Mouse (Mus musculus) MEL (cell line): Measurements from ENCODE around the gene Adat2. TPM values are rescaled to one million over a fixed set of nuclear protein-coding genes. Genes with fewer than 3 reads are reported as not detected.

ENCODE experiments used
- DNase-seq: peaks from one replicate; pipeline ENCODE4 v3.0.0; 2011; ENCODE audit warnings: low read depth, low spot score
- H3K27ac ChIP-seq: 2 replicates; pipeline ENCODE4 v1.5.1; 2012; ENCODE audit warnings: low read depth, mild to moderate bottlenecking, control low read depth, low read length, moderate library complexity; ENCODE audit not compliant: control insufficient read depth
- H3K27me3 ChIP-seq, 2 experiments: fragments of 150-350 bp in 1 of 2; sonication (generic) in 1 of 2; 2 replicates each; pipeline ENCODE4 v1.6.1; 2012; ENCODE audit warnings: low read length in 2 of 2, mild to moderate bottlenecking in 2 of 2, improper control_type of control experiment in 1 of 2, moderate library complexity in 1 of 2; ENCODE audit not compliant: insufficient read depth in 2 of 2, control insufficient read depth in 1 of 2
- H3K36me3 ChIP-seq, 2 experiments: 2 replicates each; pipeline ENCODE4 v1.6.1; 2012 to 2014; ENCODE audit warnings: low read length in 2 of 2, improper control_type of control experiment in 1 of 2, inconsistent platforms in 1 of 2, mild to moderate bottlenecking in 1 of 2; ENCODE audit not compliant: insufficient read depth in 2 of 2, control insufficient read depth in 1 of 2
- H3K4me1 ChIP-seq, 2 experiments: fragments of 150-350 bp in 1 of 2; sonication (generic) in 1 of 2; 2 replicates each; pipeline ENCODE4 v1.6.1; 2012; ENCODE audit warnings: low read length in 2 of 2, improper control_type of control experiment in 1 of 2, mild to moderate bottlenecking in 1 of 2; ENCODE audit not compliant: insufficient read depth in 2 of 2, control insufficient read depth in 1 of 2
- H3K4me3 ChIP-seq, 2 experiments: fragments of 150-350 bp in 1 of 2; sonication (generic) in 1 of 2; 2 replicates each; pipeline ENCODE4 v1.5.1; 2012; ENCODE audit warnings: low read depth in 2 of 2, low read length in 2 of 2, mild to moderate bottlenecking in 2 of 2, moderate library complexity in 2 of 2, control low read depth in 1 of 2, improper control_type of control experiment in 1 of 2; ENCODE audit not compliant: control insufficient read depth in 1 of 2, insufficient read depth in 1 of 2
- H3K79me2 ChIP-seq: 2 replicates; pipeline ENCODE4 v1.6.1; 2012; ENCODE audit warnings: mild to moderate bottlenecking, low read length, moderate library complexity; ENCODE audit not compliant: control insufficient read depth, poor library complexity, insufficient read depth
- H3K9ac ChIP-seq: 2 replicates; pipeline ENCODE4 v1.6.1; 2012; ENCODE audit warnings: low read depth, mild to moderate bottlenecking, control low read depth, low read length, moderate library complexity; ENCODE audit not compliant: control insufficient read depth, poor library complexity, severe bottlenecking
- H3K9me3 ChIP-seq: fragments of 150-350 bp; sonication (generic); replicated peaks from 2 replicates; pipeline ENCODE4 v1.6.1; 2012; ENCODE audit warnings: mild to moderate bottlenecking, low read length, improper control_type of control experiment, moderate library complexity; ENCODE audit not compliant: insufficient read depth
- BHLHE40 ChIP-seq: IDR thresholded peaks from 2 replicates; pipeline ENCODE4 v1.6.1; 2012; ENCODE audit warnings: low read depth, mild to moderate bottlenecking, inconsistent platforms, low read length, improper control_type of control experiment, borderline replicate concordance
- CHD1 ChIP-seq: IDR thresholded peaks from 2 replicates; pipeline ENCODE4 v1.6.1; 2012; ENCODE audit warnings: low read depth, mild to moderate bottlenecking, inconsistent platforms, low read length, improper control_type of control experiment
- E2F4 ChIP-seq: IDR thresholded peaks from 2 replicates; pipeline ENCODE4 v1.6.1; 2011; ENCODE audit warnings: low read depth, low read length, improper control_type of control experiment, borderline replicate concordance
- EP300 ChIP-seq, 2 experiments: IDR thresholded peaks; 2 replicates each; pipeline ENCODE4 v1.6.1; 2011; ENCODE audit warnings: improper control_type of control experiment in 2 of 2, low read length in 2 of 2, low read depth in 1 of 2, mild to moderate bottlenecking in 1 of 2
- ETS1 ChIP-seq: IDR thresholded peaks from 2 replicates; pipeline ENCODE4 v1.6.1; 2012; ENCODE audit warnings: low read depth, mild to moderate bottlenecking, inconsistent platforms, low read length, improper control_type of control experiment, moderate library complexity
- GABPA ChIP-seq: IDR thresholded peaks from 2 replicates; pipeline ENCODE4 v1.6.1; 2012; ENCODE audit warnings: low read depth, mild to moderate bottlenecking, inconsistent platforms, low read length, improper control_type of control experiment, moderate library complexity
- HCFC1 ChIP-seq: IDR thresholded peaks from 2 replicates; pipeline ENCODE4 v1.6.1; 2012; ENCODE audit warnings: low read depth, mild to moderate bottlenecking, inconsistent platforms, low read length, improper control_type of control experiment, moderate library complexity
- KAT2A ChIP-seq: conservative IDR thresholded peaks from 2 replicates; pipeline ENCODE4 v1.6.1; 2012; ENCODE audit warnings: low read depth, low read length, improper control_type of control experiment, inconsistent platforms
- MAFK ChIP-seq: IDR thresholded peaks from 2 replicates; pipeline ENCODE4 v1.6.1; 2011; ENCODE audit warnings: low read depth, mild to moderate bottlenecking, low read length, improper control_type of control experiment, borderline replicate concordance
- MAX ChIP-seq: IDR thresholded peaks from 2 replicates; pipeline ENCODE4 v1.6.1; 2011; ENCODE audit warnings: low read length, improper control_type of control experiment
- MXI1 ChIP-seq: IDR thresholded peaks from 2 replicates; pipeline ENCODE4 v1.6.1; 2011; ENCODE audit warnings: mild to moderate bottlenecking, low read depth, low read length, improper control_type of control experiment
- MYB ChIP-seq: IDR thresholded peaks from 2 replicates; pipeline ENCODE4 v1.6.1; 2011; ENCODE audit warnings: mild to moderate bottlenecking, low read depth, low read length, improper control_type of control experiment
- MYC ChIP-seq: IDR thresholded peaks from 2 replicates; pipeline ENCODE4 v1.6.1; 2011; ENCODE audit warnings: low read depth, mild to moderate bottlenecking, low read length, improper control_type of control experiment, moderate library complexity
- NELFE ChIP-seq: IDR thresholded peaks from 2 replicates; pipeline ENCODE4 v1.6.1; 2011; ENCODE audit warnings: low read depth, low read length, improper control_type of control experiment
- NRF1 ChIP-seq: IDR thresholded peaks from 2 replicates; pipeline ENCODE4 v1.6.1; 2014; ENCODE audit warnings: low read depth, mild to moderate bottlenecking, inconsistent platforms, low read length, improper control_type of control experiment, moderate library complexity; ENCODE audit not compliant: poor library complexity, insufficient read depth, severe bottlenecking
- POLR2A ChIP-seq, 2 experiments: IDR thresholded peaks; 2 replicates each; pipeline ENCODE4 v1.6.1; 2011 to 2012; ENCODE audit warnings: low read length in 2 of 2, mild to moderate bottlenecking in 2 of 2, control low read depth in 1 of 2, improper control_type of control experiment in 1 of 2, low read depth in 1 of 2, moderate library complexity in 1 of 2; ENCODE audit not compliant: control insufficient read depth in 1 of 2, insufficient read depth in 1 of 2, poor library complexity in 1 of 2
- POLR2AphosphoS2 ChIP-seq: IDR thresholded peaks from 2 replicates; pipeline ENCODE4 v1.6.1; 2011; ENCODE audit warnings: low read length, improper control_type of control experiment
- POLR2AphosphoS5 ChIP-seq: IDR thresholded peaks from 2 replicates; pipeline ENCODE4 v1.6.1; 2012; ENCODE audit warnings: low read depth, borderline replicate concordance, mild to moderate bottlenecking, inconsistent platforms, low read length, moderate library complexity, mixed read lengths
- RAD21 ChIP-seq: IDR thresholded peaks from 2 replicates; pipeline ENCODE4 v1.6.1; 2011; ENCODE audit warnings: mild to moderate bottlenecking, low read depth, low read length, improper control_type of control experiment
- RCOR1 ChIP-seq: IDR thresholded peaks from 2 replicates; pipeline ENCODE4 v1.6.1; 2012; ENCODE audit warnings: low read depth, mild to moderate bottlenecking, inconsistent platforms, low read length, improper control_type of control experiment
- SIN3A ChIP-seq: IDR thresholded peaks from 2 replicates; pipeline ENCODE4 v1.6.1; 2012; ENCODE audit warnings: low read length, improper control_type of control experiment, inconsistent platforms
- SMC3 ChIP-seq: IDR thresholded peaks from 2 replicates; pipeline ENCODE4 v1.6.1; 2011; ENCODE audit warnings: low read depth, low read length, improper control_type of control experiment
- TAL1 ChIP-seq: IDR thresholded peaks from 2 replicates; pipeline ENCODE4 v1.6.1; 2012; ENCODE audit warnings: mild to moderate bottlenecking, inconsistent platforms, low read length, moderate library complexity, mixed read lengths
- TBP ChIP-seq: IDR thresholded peaks from 2 replicates; pipeline ENCODE4 v1.8.0; 2011; ENCODE audit warnings: low read depth, low read length, improper control_type of control experiment
- UBTF ChIP-seq: IDR thresholded peaks from 2 replicates; pipeline ENCODE4 v1.6.1; 2012; ENCODE audit warnings: low read depth, mild to moderate bottlenecking, inconsistent platforms, low read length, improper control_type of control experiment, moderate library complexity, borderline replicate concordance; ENCODE audit not compliant: insufficient read depth
- USF1 ChIP-seq: IDR thresholded peaks from 2 replicates; pipeline ENCODE4 v1.6.1; 2014; ENCODE audit warnings: low read depth, mild to moderate bottlenecking, inconsistent platforms, low read length, improper control_type of control experiment, moderate library complexity
- USF2 ChIP-seq, 2 experiments: IDR thresholded peaks; 2 replicates each; pipeline ENCODE4 v1.6.1; 2011 to 2012; ENCODE audit warnings: improper control_type of control experiment in 2 of 2, low read length in 2 of 2, borderline replicate concordance in 1 of 2, inconsistent platforms in 1 of 2, low read depth in 1 of 2, mild to moderate bottlenecking in 1 of 2; ENCODE audit not compliant: insufficient read depth in 1 of 2
- ZC3H11A ChIP-seq: IDR thresholded peaks from 2 replicates; pipeline ENCODE4 v1.6.1; 2012; ENCODE audit warnings: low read depth, mild to moderate bottlenecking, inconsistent platforms, low read length, improper control_type of control experiment
- ZMIZ1 ChIP-seq: IDR thresholded peaks from 2 replicates; pipeline ENCODE4 v1.6.1; 2012; ENCODE audit warnings: low read depth, mild to moderate bottlenecking, inconsistent platforms, low read length, improper control_type of control experiment, moderate library complexity
- polyA plus RNA-seq, 2 experiments: library from polyadenylated mRNA; stranded (reverse) in 1 of 2; unstranded in 1 of 2; fragments of >175 nt in 1 of 2; fragments of >200 nt in 1 of 2; gene quantifications; 2 replicates each; pipeline versions ENCODE4 v1.2.1 to v1.2.4; 2012; ENCODE audit warnings: low replicate concordance in 2 of 2, low read depth in 1 of 2; ENCODE audit not compliant: insufficient read length in 2 of 2, insufficient read depth in 1 of 2, missing spikeins in 1 of 2
- total RNA-seq: library from RNA; depleted of rRNA; stranded (reverse); fragments of 300-350 nt; gene quantifications from 2 replicates; pipeline ENCODE4 v1.2.3, GENCODE M21; 2012

The Adat2 gene
- total and polyA plus RNA-seq, 3 experiments: 14.7 to 21.3 TPM; not detected in 1

DNA sequence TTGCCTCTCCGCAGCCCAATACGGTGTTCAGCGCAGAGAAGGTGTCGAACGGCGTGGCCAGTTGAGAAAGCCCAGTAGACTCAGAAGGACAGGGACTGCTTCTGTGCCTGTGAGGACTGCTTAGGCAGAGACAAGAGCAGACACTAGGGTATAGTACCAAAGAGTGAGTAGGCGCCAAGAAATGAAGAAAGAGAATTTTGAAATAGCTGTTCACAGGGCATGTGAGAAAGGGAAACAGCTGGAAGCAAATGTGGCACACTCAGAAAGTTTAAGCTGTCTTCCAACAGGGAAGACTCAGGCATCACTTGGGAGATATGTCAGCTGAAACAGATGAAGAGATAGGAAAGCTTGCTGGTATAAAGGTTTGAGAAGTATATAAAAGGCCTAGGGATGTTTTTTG is 16.0 kb upstream of the Adat2 start:
- peaks cover 0 to 1% of the 10 kb centered on the region in 2 experiments; a peak in 1 of 4 replicates for H3K36me3 ChIP-seq
- TF ChIP-seq UBTF (no peak), EP300 (IDR thresholded peaks at IDR 0.05; ENCODE audit: low read depth in 1 of 2, low read length in 2 of 2) (no peak), USF1 (no peak), MYC (no peak), POLR2A (IDR thresholded peaks at IDR 0.05; ENCODE audit: control insufficient read depth in 1 of 2, insufficient read depth in 1 of 2, low read depth in 1 of 2, low read length in 2 of 2, poor library complexity in 1 of 2) (no peak), USF2 (IDR thresholded peaks at IDR 0.05; ENCODE audit: borderline replicate concordance in 1 of 2, insufficient read depth in 1 of 2, low read depth in 1 of 2, low read length in 2 of 2) (no peak), GABPA (no peak), CHD1 (no peak), TAL1 (no peak), POLR2AphosphoS5 (no peak), RAD21 (no peak), RCOR1 (no peak), ZC3H11A (no peak), ZMIZ1 (no peak), KAT2A (no peak), SMC3 (no peak), POLR2AphosphoS2 (no peak), MAX (no peak), ETS1 (no peak)
- TF ChIP-seq, all 39 proteins: peak for 0
- no peaks in the 10 kb centered on the region for H3K4me1 ChIP-seq
- H3K27ac ChIP-seq: no peak overlapping the region
- DNase-seq: no peak
- no peaks in the 10 kb centered on the region for H3K79me2 ChIP-seq
- no peak overlapping the region for H3K4me3 ChIP-seq
- no peaks in the 10 kb centered on the region for H3K27me3 ChIP-seq
- H3K9me3 ChIP-seq: no peaks in the 10 kb centered on the region
- no peak overlapping the region for H3K9ac ChIP-seq

DNA sequence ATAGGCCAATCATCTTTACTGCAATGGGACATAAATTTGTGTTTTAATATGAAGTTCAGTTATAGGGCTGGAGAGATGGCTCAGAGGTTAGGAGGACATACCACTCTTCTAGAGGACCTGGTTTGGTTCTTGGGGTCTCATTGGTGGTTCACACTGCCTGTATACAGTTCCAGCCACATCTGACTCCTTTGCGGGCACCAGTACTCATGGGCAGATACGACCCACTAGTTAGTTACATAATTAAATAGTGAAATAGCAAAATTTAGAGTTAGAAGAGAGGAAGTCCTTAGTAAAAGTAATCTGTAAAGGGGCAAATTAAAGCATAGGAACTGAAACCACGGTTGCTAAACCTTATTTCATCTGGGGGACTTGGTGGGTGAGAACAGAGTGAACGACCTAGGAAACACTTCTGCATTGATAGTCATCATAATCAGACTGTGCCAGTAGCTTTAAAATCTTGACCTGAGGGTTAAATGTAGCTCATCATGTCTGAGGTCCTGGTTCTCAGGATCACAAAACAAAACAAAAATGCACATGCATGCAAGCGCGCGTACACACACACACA is 12.8 kb upstream of the Adat2 start:
- H3K4me3 ChIP-seq: no peak overlapping the region

More for the DNA sequence above, 12.8 kb upstream of the Adat2 start:
- TF ChIP-seq BHLHE40 (no peak), SIN3A (no peak), NRF1 (no peak), USF2 (IDR thresholded peaks at IDR 0.05; ENCODE audit: borderline replicate concordance in 1 of 2, insufficient read depth in 1 of 2, low read depth in 1 of 2, low read length in 2 of 2) (no peak), MYB (no peak), HCFC1 (no peak), MAFK (no peak), TBP (no peak), NELFE (no peak), ETS1 (no peak), EP300 (IDR thresholded peaks at IDR 0.05; ENCODE audit: low read depth in 1 of 2, low read length in 2 of 2) (no peak), SMC3 (no peak), MYC (no peak), E2F4 (no peak), POLR2AphosphoS2 (no peak), MXI1 (no peak), UBTF (no peak)
- TF ChIP-seq, all 39 proteins: peak for 0
- H3K9me3 ChIP-seq: no peaks in the 10 kb centered on the region
- H3K27me3 ChIP-seq: no peaks in the 10 kb centered on the region
- H3K79me2 ChIP-seq: no peaks in the 10 kb centered on the region
- no peak overlapping the region for H3K9ac ChIP-seq
- peaks cover 0 to 3% of the 10 kb centered on the region in 2 experiments; a peak in 1 of 4 replicates for H3K36me3 ChIP-seq
- no peaks in the 10 kb centered on the region for H3K4me1 ChIP-seq
- no peak overlapping the region for H3K27ac ChIP-seq
- no peak for DNase-seq
